Mouse (Mus musculus): Measurements from ENCODE around the gene 2410004P03Rik.

DNA sequence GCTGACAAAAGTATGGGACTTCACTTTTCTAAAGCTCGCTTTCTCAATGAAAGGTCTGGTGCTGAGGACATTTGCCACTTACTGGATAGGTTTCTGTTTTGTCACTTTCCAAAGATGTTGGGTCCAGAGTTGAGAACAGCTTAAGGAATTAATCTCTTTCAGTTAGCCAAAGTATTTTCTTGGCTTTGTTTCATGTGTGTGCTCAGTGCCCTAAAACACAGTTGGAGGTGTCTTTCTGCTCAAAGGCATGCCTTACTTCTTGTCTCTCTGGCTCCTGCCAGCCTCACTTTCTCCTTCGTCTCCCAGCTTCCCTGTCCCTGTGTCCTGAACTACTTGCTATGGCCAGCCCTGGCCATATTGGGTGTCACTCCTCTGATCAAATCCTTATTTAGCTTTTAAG lies 20.2 kb downstream of the 2410004P03Rik start:
- TF ChIP-seq CTCF (IDR thresholded peaks at IDR 0.05; ENCODE audit: borderline replicate concordance, control insufficient read depth, extremely low read depth, insufficient read depth, low read length, poor library complexity): no peak
- TF ChIP-seq POLR2A (IDR thresholded peaks at IDR 0.05; ENCODE audit: control insufficient read depth, extremely low read depth, insufficient read depth, low read length, poor library complexity): no peak
